Mouse (Mus musculus) adrenal gland, postnatal 36 days (tissue): Measurements from ENCODE around the gene Atxn3. TPM values are rescaled to one million over a fixed set of nuclear protein-coding genes. Genes with fewer than 3 reads are reported as not detected.

Experiments
- DNase-seq, 2 experiments: peaks; one replicate each; pipeline ENCODE4 v3.0.0; 2021; ENCODE audit warnings: mixed read lengths in 1 of 2
- long read RNA-seq, 2 experiments: library from polyadenylated mRNA; stranded (forward); transcript quantifications; one replicate each; pipeline ENCODE4 v2.0.0; 2021; ENCODE audit warnings: borderline sequencing depth in 2 of 2
- total RNA-seq, 2 experiments: library from RNA; stranded (reverse); gene quantifications; 2 replicates each; pipeline ENCODE4 v1.2.3; 2021

The Atxn3 gene
- 10 to 100 TPM; 20.0 to 22.5 TPM for total RNA-seq
- long read RNA-seq, experiment 1, full-length matches to known transcripts, result 8 of 11 reads
- long read RNA-seq, experiment 1, partial matches to known transcripts, result 1 of 11 reads
- long read RNA-seq, experiment 1, other reads (novel, unspliced or antisense), result 2 of 11 reads
- long read RNA-seq, experiment 2, full-length matches to known transcripts, result 2 of 2 reads
- long read RNA-seq, experiment 2, partial matches to known transcripts, result 0 of 2 reads
- long read RNA-seq, experiment 2, other reads (novel, unspliced or antisense), result 0 of 2 reads

GRCm38 (mm10) chr12:101957942-101958544, at the start of gene Atxn3:
Gene Atxn3, minus strand, starts transcription at chr12:101958246.
- DNase-seq, result peak; percentile 99

GRCm38 (mm10) chr12:102000785-102001184, 42.7 kb upstream of the Atxn3 start:
- no peak for DNase-seq

GRCm38 (mm10) chr12:101998929-101999328, 40.9 kb upstream of the Atxn3 start:
- no peak for DNase-seq

GRCm38 (mm10) chr12:101994576-101995467, 36.8 kb upstream of the Atxn3 start:
- no peak for DNase-seq

- no peak for DNase-seq
These were observed 29.6 kb upstream of the Atxn3 start for GRCm38 (mm10) chr12:101987659-101988058.

GRCm38 (mm10) chr12:101985110-101985509, 27.1 kb upstream of the Atxn3 start:
- DNase-seq, result no peak

- peak; percentile 25 to 29 for DNase-seq
These were observed 24.9 kb upstream of the Atxn3 start for GRCm38 (mm10) chr12:101982977-101983376.

- no peak for DNase-seq
These were observed 23.5 kb upstream of the Atxn3 start for GRCm38 (mm10) chr12:101981559-101981958.

- no peak for DNase-seq
These were observed 22.2 kb upstream of the Atxn3 start for GRCm38 (mm10) chr12:101980266-101980665.

- peak; percentile 44 to 53 for DNase-seq
These were observed 21.2 kb upstream of the Atxn3 start for GRCm38 (mm10) chr12:101979213-101979750.

GRCm38 (mm10) chr12:101978588-101978987, 20.5 kb upstream of the Atxn3 start:
- DNase-seq, result no peak

- DNase-seq, result no peak
These were observed 20.1 kb upstream of the Atxn3 start for GRCm38 (mm10) chr12:101978162-101978561.

GRCm38 (mm10) chr12:101977404-101977915, 19.4 kb upstream of the Atxn3 start:
- DNase-seq, result no peak

GRCm38 (mm10) chr12:101976651-101977403, 18.8 kb upstream of the Atxn3 start:
- DNase-seq, result no peak

- DNase-seq, result peak; percentile 85 to 89
These were observed 17.8 kb upstream of the Atxn3 start, which contains the start of gene Cpsf2 for GRCm38 (mm10) chr12:101975601-101976571. Gene Cpsf2, plus strand, starts transcription at chr12:101975988.

GRCm38 (mm10) chr12:101975167-101975600, 17.1 kb upstream of the Atxn3 start:
- DNase-seq, result no peak

GRCm38 (mm10) chr12:101974571-101974970, 16.5 kb upstream of the Atxn3 start:
- DNase-seq, result no peak

- no peak for DNase-seq
These were observed 14.2 kb upstream of the Atxn3 start for GRCm38 (mm10) chr12:101972230-101972629.

- DNase-seq, result no peak
These were observed 13.3 kb upstream of the Atxn3 start for GRCm38 (mm10) chr12:101971311-101971710.
